Mouse (Mus musculus) olfactory bulb, adult 2 months (tissue): ENCODE data around the gene Adam26b. TPM values are rescaled to one million over a fixed set of nuclear protein-coding genes. Genes with fewer than 3 reads are reported as not detected.
"Not testable (repeated sequence)": the region's sequence is repeated elsewhere in the genome, so short reads cannot be mapped to it uniquely, and the experiment has no call there.

Source experiments
- H3K27ac ChIP-seq: fragments of 200-500 bp; 2 replicates; pipeline ENCODE4 v1.5.1; 2012; ENCODE audit warnings: low read depth, low read length; ENCODE audit not compliant: insufficient read depth
- H3K4me1 ChIP-seq: fragments of 200-500 bp; 2 replicates; pipeline ENCODE4 v1.6.1; 2012; ENCODE audit warnings: low read length; ENCODE audit not compliant: control insufficient read depth, insufficient read depth
- H3K4me3 ChIP-seq: fragments of 200-500 bp; 2 replicates; pipeline ENCODE4 v1.5.1; 2012; ENCODE audit warnings: mild to moderate bottlenecking, low read depth, low read length, moderate library complexity; ENCODE audit not compliant: insufficient read depth
- WGBS: fragments of 180-500 bp; shearing (Covaris S2); methylation state at CpG from one replicate; pipeline ENCODE4 v1.1.7; 2018; 5-methylcytosine and 5-hydroxymethylcytosine counted together
- polyA plus RNA-seq: library from polyadenylated mRNA; stranded (reverse); fragments of >200 nt; gene quantifications from 2 replicates; pipeline ENCODE4 v1.2.4, GENCODE M21; 2012; ENCODE audit warnings: low replicate concordance; ENCODE audit not compliant: missing spikeins, insufficient read depth, insufficient read length

Adam26b gene
- not detected in 2 replicates for polyA plus RNA-seq

DNA sequence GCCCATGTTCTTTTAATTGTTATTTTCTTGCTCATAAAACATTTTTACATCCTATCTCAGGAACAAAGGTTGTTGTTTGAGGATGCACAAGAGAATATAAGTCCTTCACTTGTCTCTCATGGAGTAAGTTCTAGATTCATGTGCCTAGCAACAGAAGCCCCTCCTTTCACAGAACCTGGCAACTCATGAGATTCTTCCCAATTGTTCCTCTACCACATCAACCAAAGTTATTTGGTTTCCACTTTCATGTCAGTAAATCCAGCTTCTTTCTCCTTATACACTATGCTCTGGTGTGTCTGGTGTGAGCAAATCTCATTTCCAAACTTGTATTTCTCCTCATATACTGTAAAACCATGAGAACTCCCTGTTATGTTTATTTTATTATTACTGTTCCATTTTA lies at the start of gene Adam26b:
TSS of gene Adam26b (minus strand) at position 101 of the 400 bp plus-strand sequence.
- not testable (repeated sequence) for H3K4me1 ChIP-seq, H3K4me3 ChIP-seq, H3K27ac ChIP-seq

GRCm38 (mm10) chr8:43576607-43577006 lies 48.7 kb upstream of the Adam26b start, which contains the start of gene Adam26a:
Gene Adam26a (minus strand): TSS chr8:43576707.
- not testable (repeated sequence) for H3K4me3 ChIP-seq, H3K4me1 ChIP-seq, H3K27ac ChIP-seq
- WGBS, result 99% methylated on average over 2 of the region's 2 CpGs

Other genes with a start within 250 kb of the Adam26b start
- not detected in 2 replicates for gene Zfp42, start 221.1 kb downstream of the Adam26b start, polyA plus RNA-seq
- not detected in 2 replicates for gene Adam26a, start 48.6 kb upstream of the Adam26b start, polyA plus RNA-seq
- gene Gm5346, start 99.2 kb upstream of the Adam26b start, polyA plus RNA-seq, result not detected in 2 replicates
- not detected in 2 replicates for gene Adam34, start 181.9 kb upstream of the Adam26b start, polyA plus RNA-seq